Mouse (Mus musculus) liver, embryonic 13.5 days (tissue): ENCODE results near the gene Coq8b. TPM values are rescaled to one million over a fixed set of nuclear protein-coding genes. Genes with fewer than 3 reads are reported as not detected.

Experiments used
- ATAC-seq: fragments of 200-750 bp; cut with Nextera tagmentation; 2 replicates; pipeline ENCODE4 v1.8.0; 2017; ENCODE audit warnings: low read depth, mild to moderate bottlenecking, moderate number of reproducible peaks, moderate library complexity
- DNase-seq: peaks from one replicate; pipeline ENCODE4 v3.0.0; 2022
- H3K27ac ChIP-seq: fragments of 300-500 bp; sonication (generic); 2 replicates; pipeline ENCODE4 v1.5.1; 2015; ENCODE audit warnings: moderate library complexity, mild to moderate bottlenecking, inconsistent platforms
- H3K27me3 ChIP-seq: fragments of 300-500 bp; sonication (generic); 2 replicates; pipeline ENCODE4 v1.6.1; 2015; ENCODE audit warnings: mild to moderate bottlenecking, inconsistent platforms
- H3K36me3 ChIP-seq: fragments of 300-500 bp; sonication (generic); 2 replicates; pipeline ENCODE4 v1.6.1; 2015; ENCODE audit warnings: mild to moderate bottlenecking, inconsistent platforms
- H3K4me1 ChIP-seq: fragments of 300-500 bp; sonication (generic); replicated peaks from 2 replicates; pipeline ENCODE4 v1.6.1; 2015; ENCODE audit warnings: inconsistent platforms
- H3K4me2 ChIP-seq: fragments of 300-500 bp; sonication (generic); 2 replicates; pipeline ENCODE4 v1.6.1; 2015; ENCODE audit warnings: inconsistent platforms, mild to moderate bottlenecking, moderate library complexity
- H3K4me3 ChIP-seq: fragments of 300-500 bp; sonication (generic); replicated peaks from 2 replicates; pipeline ENCODE4 v1.5.1; 2015; ENCODE audit warnings: mild to moderate bottlenecking, inconsistent platforms
- H3K9ac ChIP-seq: fragments of 300-500 bp; sonication (generic); 2 replicates; pipeline ENCODE4 v1.6.1; 2015; ENCODE audit warnings: mild to moderate bottlenecking, inconsistent platforms
- H3K9me3 ChIP-seq: fragments of 300-500 bp; sonication (generic); replicated peaks from 2 replicates; pipeline ENCODE4 v1.6.1; 2016; ENCODE audit warnings: inconsistent platforms
- WGBS: fragments of 180-500 bp; shearing (Covaris S2); methylation state at CpG from one replicate; pipeline ENCODE4 v1.1.7; 2015; ENCODE audit not compliant: insufficient replicate concordance; 5-methylcytosine and 5-hydroxymethylcytosine counted together
- polyA plus RNA-seq: library from polyadenylated mRNA; unstranded; fragments of >200 nt; fragmentation: Nextera tagmentation; extraction: Ambion mirVana; gene quantifications from 2 replicates; pipeline ENCODE4 v1.2.1, GENCODE M21; 2015

Gene Coq8b
- polyA plus RNA-seq, 1 experiment from 2014 or later, result 15.1 TPM

- peaks cover 42% of the 10 kb centered on the region for H3K36me3 ChIP-seq
- no peak overlapping the region for H3K4me3 ChIP-seq
- WGBS, result 85% methylated on average over 8 of the region's 8 CpGs
- DNase-seq, result no peak
- H3K4me2 ChIP-seq, result no peak overlapping the region
- no peaks in the 10 kb centered on the region for H3K9me3 ChIP-seq
- no peak overlapping the region for H3K27ac ChIP-seq
- H3K27me3 ChIP-seq, result no peaks in the 10 kb centered on the region
- no peak overlapping the region for H3K9ac ChIP-seq
- no peak for ATAC-seq
- no peaks in the 10 kb centered on the region for H3K4me1 ChIP-seq
Observed at GRCm38 (mm10) chr7:27203730-27204449, 28.9 kb upstream of the Coq8b start.

GRCm38 (mm10) chr7:27212626-27213025 is 20.2 kb upstream of the Coq8b start:
- no peaks in the 10 kb centered on the region for H3K4me1 ChIP-seq
- no peak for ATAC-seq
- H3K27me3 ChIP-seq, result no peaks in the 10 kb centered on the region
- no peaks in the 10 kb centered on the region for H3K9me3 ChIP-seq
- no peak overlapping the region for H3K9ac ChIP-seq
- 83% methylated on average over 2 of the region's 2 CpGs for WGBS
- no peak overlapping the region for H3K27ac ChIP-seq
- DNase-seq, result no peak
- H3K4me3 ChIP-seq, result no peak overlapping the region
- peaks cover 71% of the 10 kb centered on the region for H3K36me3 ChIP-seq
- H3K4me2 ChIP-seq, result no peak overlapping the region

GRCm38 (mm10) chr7:27218586-27218985 is 14.2 kb upstream of the Coq8b start:
- peaks cover 34% of the 10 kb centered on the region for H3K36me3 ChIP-seq
- no peak for ATAC-seq
- H3K9me3 ChIP-seq, result no peaks in the 10 kb centered on the region
- no peaks in the 10 kb centered on the region for H3K27me3 ChIP-seq
- H3K9ac ChIP-seq, result no peak overlapping the region
- no peak overlapping the region for H3K4me2 ChIP-seq
- no peak for DNase-seq
- H3K27ac ChIP-seq, result no peak overlapping the region
- WGBS, result 74% methylated on average over 7 of the region's 7 CpGs
- H3K4me3 ChIP-seq, result no peak overlapping the region
- H3K4me1 ChIP-seq, result peaks cover 33% of the 10 kb centered on the region

GRCm38 (mm10) chr7:27219937-27220336 is 12.9 kb upstream of the Coq8b start:
- DNase-seq (no peak), ATAC-seq (peak; percentile 56)
- no peak overlapping the region for H3K27ac ChIP-seq
- H3K9ac ChIP-seq, result no peak overlapping the region
- no peak overlapping the region for H3K4me2 ChIP-seq
- H3K36me3 ChIP-seq, result peaks cover 26% of the 10 kb centered on the region
- H3K4me1 ChIP-seq, result peaks cover 46% of the 10 kb centered on the region
- no peaks in the 10 kb centered on the region for H3K9me3 ChIP-seq
- H3K27me3 ChIP-seq, result no peaks in the 10 kb centered on the region
- 77% methylated on average over 11 of the region's 11 CpGs for WGBS
- H3K4me3 ChIP-seq, result no peak overlapping the region

GRCm38 (mm10) chr7:27221939-27222338 is 10.9 kb upstream of the Coq8b start:
- H3K9me3 ChIP-seq, result no peaks in the 10 kb centered on the region
- H3K27me3 ChIP-seq, result no peaks in the 10 kb centered on the region
- ATAC-seq, result no peak
- WGBS, result 78% methylated on average over 6 of the region's 6 CpGs
- no peak overlapping the region for H3K4me3 ChIP-seq
- peaks cover 66% of the 10 kb centered on the region for H3K4me1 ChIP-seq
- no peak for DNase-seq
- no peak overlapping the region; the same call in 1 of the 2 replicates for H3K9ac ChIP-seq
- H3K4me2 ChIP-seq, result no peak overlapping the region
- H3K27ac ChIP-seq, result peak overlapping the region; percentile 56
- H3K36me3 ChIP-seq, result peaks cover 18% of the 10 kb centered on the region

- H3K36me3 ChIP-seq, result peaks cover 14% of the 10 kb centered on the region
- H3K4me2 ChIP-seq, result peak overlapping the region; percentile 32
- H3K9me3 ChIP-seq, result no peaks in the 10 kb centered on the region
- H3K27me3 ChIP-seq, result no peaks in the 10 kb centered on the region
- DNase-seq (peak; percentile 17), ATAC-seq (peak; percentile 79)
- H3K4me3 ChIP-seq, result no peak overlapping the region
- H3K4me1 ChIP-seq, result peaks cover 72% of the 10 kb centered on the region
- WGBS, result 39% methylated on average over 1 of the region's 1 CpGs
- no peak overlapping the region for H3K9ac ChIP-seq
- peak overlapping the region; percentile 56 for H3K27ac ChIP-seq
Observed at GRCm38 (mm10) chr7:27222538-27222937, 10.3 kb upstream of the Coq8b start.

GRCm38 (mm10) chr7:27224877-27225575 is 7.8 kb upstream of the Coq8b start:
- ATAC-seq, result no peak
- H3K4me3 ChIP-seq, result 0 out of 2 replicates have a peak overlapping the region, but pooled peaks have one; percentile 84
- H3K4me1 ChIP-seq, result peaks cover 84% of the 10 kb centered on the region
- H3K9me3 ChIP-seq, result no peaks in the 10 kb centered on the region
- H3K9ac ChIP-seq, result peak overlapping the region; percentile 88; the same call in 1 of the 2 replicates
- no peaks in the 10 kb centered on the region for H3K27me3 ChIP-seq
- H3K27ac ChIP-seq, result 0 out of 2 replicates have a peak overlapping the region, but pooled peaks have one; percentile 13
- peak overlapping the region; percentile 96 for H3K4me2 ChIP-seq
- no peak for DNase-seq
- no peaks in the 10 kb centered on the region; the same call in 1 of the 2 replicates for H3K36me3 ChIP-seq
- WGBS, result 83% methylated on average over 11 of the region's 11 CpGs

GRCm38 (mm10) chr7:27227276-27227675 is 5.5 kb upstream of the Coq8b start:
- WGBS, result 39% methylated on average over 9 of the region's 9 CpGs

GRCm38 (mm10) chr7:27227676-27228075 is 5.1 kb upstream of the Coq8b start:
- H3K4me2 ChIP-seq, result peak overlapping the region; percentile 96
- no peaks in the 10 kb centered on the region for H3K36me3 ChIP-seq
- DNase-seq, result no peak
- H3K4me3 ChIP-seq, result peak overlapping the region; percentile 84
- H3K27ac ChIP-seq, result peak overlapping the region; percentile 84
- no peaks in the 10 kb centered on the region for H3K27me3 ChIP-seq
- peak overlapping the region; percentile 88 for H3K9ac ChIP-seq
- WGBS, result 4% methylated on average over 10 of the region's 10 CpGs
- no peak for ATAC-seq
- no peaks in the 10 kb centered on the region for H3K9me3 ChIP-seq
- H3K4me1 ChIP-seq, result peaks cover 73% of the 10 kb centered on the region

More at GRCm38 (mm10) chr7:27227276-27227675, 5.5 kb upstream of the Coq8b start:
- Histone ChIP-seq H3K27me3 (no peaks in the 10 kb centered on the region), H3K4me2 (peak overlapping the region; percentile 96), H3K27ac (peak overlapping the region; percentile 84), H3K36me3 (no peaks in the 10 kb centered on the region), H3K9me3 (no peaks in the 10 kb centered on the region), H3K9ac (peak overlapping the region; percentile 88), H3K4me3 (peak overlapping the region; percentile 84), H3K4me1 (peaks cover 73% of the 10 kb centered on the region)
- DNase-seq (no peak), ATAC-seq (no peak)

- Histone ChIP-seq H3K4me1 (peaks cover 68% of the 10 kb centered on the region), H3K4me3 (peak within 1 kb of the TSS; percentile 84), H3K9ac (peak within 1 kb of the TSS; percentile 88), H3K4me2 (peak within 1 kb of the TSS; percentile 96), H3K27ac (peak within 1 kb of the TSS; percentile 84), H3K9me3 (no peaks in the 10 kb centered on the region), H3K36me3 (no peaks in the 10 kb centered on the region), H3K27me3 (no peaks in the 10 kb centered on the region)
- ATAC-seq (peak; percentile 82), DNase-seq (peak; percentile 90)
- WGBS, result under 1% methylated on average over 36 of the region's 49 CpGs
Observed at GRCm38 (mm10) chr7:27228281-27228821, 4.5 kb upstream of the Coq8b start, which contains the start of gene Itpkc. Gene Itpkc, minus strand, starts transcription at chr7:27228661.

- DNase-seq (no peak), ATAC-seq (no peak)
- peaks cover 68% of the 10 kb centered on the region for H3K4me1 ChIP-seq
- 14% methylated on average over 6 of the region's 6 CpGs for WGBS
- H3K9ac ChIP-seq, result peak overlapping the region; percentile 88
- H3K27me3 ChIP-seq, result no peaks in the 10 kb centered on the region
- peak overlapping the region; percentile 84 for H3K4me3 ChIP-seq
- H3K36me3 ChIP-seq, result no peaks in the 10 kb centered on the region
- peak overlapping the region; percentile 96 for H3K4me2 ChIP-seq
- H3K9me3 ChIP-seq, result no peaks in the 10 kb centered on the region
- peak overlapping the region; percentile 84 for H3K27ac ChIP-seq
Observed at GRCm38 (mm10) chr7:27228865-27229264, 4.0 kb upstream of the Coq8b start.
